ENCODE assay signal across 8 mouse cellular contexts in genomic region chr19:12574012-12574407, GRCm38 (mm10). TPM values are rescaled to one million over a fixed set of nuclear protein-coding genes. Genes with fewer than 3 reads are reported as not detected.
DNase-seq lines count a peak whose midpoint lies in the region; ATAC-seq and TF ChIP-seq lines count a peak whose summit lies in the region.
"Had no signal": no experiment of that assay in that cellular context is flagged by ENCODE, and none has a peak within 500 bp of the region (broad histone marks: within the 10 kb centered on the region; RNA-seq: fewer than 3 reads in every experiment).

No protein-coding gene starts in this region.

- H3K27ac ChIP-seq in ES-E14 (ENCODE audit: insufficient read depth, low read depth, low read length, poor library complexity, severe bottlenecking) = no peak overlapping the region
- no peak overlapping the region for H3K27ac ChIP-seq in forebrain, embryonic 14.5 days (ENCODE audit: low read depth, low read length)
- H3K27ac ChIP-seq in intestine, embryonic 14.5 days (ENCODE audit: low read depth) = peak overlapping the region; percentile 27; the same call in 1 of the 2 replicates

- H3K9me3 ChIP-seq in ES-E14 (ENCODE audit: control insufficient read depth, insufficient read depth, low read depth, low read length) = no peaks in the 10 kb centered on the region
- no peaks in the 10 kb centered on the region for H3K9me3 ChIP-seq in forebrain, embryonic 14.5 days (replicated peaks; ENCODE audit: control insufficient read depth, low read length)
- no peaks in the 10 kb centered on the region for H3K9me3 ChIP-seq in intestine, embryonic 14.5 days (ENCODE audit: control insufficient read depth, low read length)

- in situ Hi-C loops in ES-E14 (cut with MboI; ENCODE audit: low sequenced_read_pairs in 2 of 2, unreplicated experiment in 2 of 2) = no loop called here

- no peaks in the 10 kb centered on the region for H3K36me3 ChIP-seq in ES-E14 (ENCODE audit: control insufficient read depth, insufficient read depth, low read length, poor library complexity, severe bottlenecking)
- H3K36me3 ChIP-seq in forebrain, embryonic 14.5 days (ENCODE audit: control insufficient read depth, insufficient read depth, low read length) = no peaks in the 10 kb centered on the region
- peaks cover 17% of the 10 kb centered on the region for H3K36me3 ChIP-seq in intestine, embryonic 14.5 days (ENCODE audit: control insufficient read depth, insufficient read depth, low read length)

- ATAC-seq in forebrain, embryonic 14.5 days = no peak
- no peak for ATAC-seq in intestine, embryonic 14.5 days (replicated peaks; ENCODE audit: low FRiP score, low TSS enrichment, low read depth)

- 26% methylated on average over 5 of the region's 5 CpGs for WGBS in forebrain, embryonic 14.5 days
- WGBS in intestine, embryonic 14.5 days = 14% methylated on average over 5 of the region's 5 CpGs

- peaks cover 0 to 5% of the 10 kb centered on the region in 2 experiments; a peak in 1 of 4 replicates for H3K4me1 ChIP-seq in ES-E14 (ENCODE audit: control insufficient read depth in 2 of 2, insufficient read depth in 2 of 2, low read length in 2 of 2, poor library complexity in 1 of 2)
- H3K4me1 ChIP-seq in forebrain, embryonic 14.5 days (ENCODE audit: control insufficient read depth, insufficient read depth, low read length) = 0 out of 2 replicates have a peak, but pooled peaks cover 4% of the 10 kb centered on the region
- peaks cover 11% of the 10 kb centered on the region; the same call in 1 of the 2 replicates for H3K4me1 ChIP-seq in intestine, embryonic 14.5 days (replicated peaks; ENCODE audit: control insufficient read depth, insufficient read depth, low read length)

- peak overlapping the region; percentile 54 for H3K4me2 ChIP-seq in forebrain, embryonic 14.5 days (ENCODE audit: low read length)
- peak overlapping the region; percentile 66 for H3K4me2 ChIP-seq in intestine, embryonic 14.5 days (ENCODE audit: low read length)

- peak overlapping the region; percentile 43 to 65 for H3K4me3 ChIP-seq in ES-E14 (ENCODE audit: insufficient read depth in 1 of 2, low read depth in 1 of 2, low read length in 2 of 2, poor library complexity in 1 of 2, severe bottlenecking in 1 of 2)
- peak overlapping the region; percentile 28 for H3K4me3 ChIP-seq in forebrain, embryonic 14.5 days (ENCODE audit: low read depth, low read length)
- H3K4me3 ChIP-seq in intestine, embryonic 14.5 days (ENCODE audit: low read depth, low read length) = peak overlapping the region; percentile 48

- no peaks in the 10 kb centered on the region for H3K27me3 ChIP-seq in forebrain, embryonic 14.5 days (replicated peaks; ENCODE audit: control insufficient read depth, insufficient read depth, low read length)
- no peaks in the 10 kb centered on the region for H3K27me3 ChIP-seq in intestine, embryonic 14.5 days (replicated peaks; ENCODE audit: control insufficient read depth, insufficient read depth, low read length)

- DNase-seq in A20 (ENCODE audit: low read depth, low spot score) (peak; percentile 83), ES-E14 (ENCODE audit: low read depth, low spot score) (no peak)
- DNase-seq in forebrain, embryonic 14.5 days (ENCODE audit: low spot score) = no peak
- peak; percentile 62 for DNase-seq in intestine, embryonic 14.5 days (ENCODE audit: low spot score)
- peak; percentile 30 for DNase-seq in lung, postnatal 14 days
- peak; percentile 54 to 62 for DNase-seq in spleen, postnatal 10 days (ENCODE audit: low spot score in 2 of 2)
- no peak for DNase-seq in layer of hippocampus, postnatal 14 days (ENCODE audit: low spot score in 2 of 2)

- peak overlapping the region; percentile 36; the same call in 1 of the 2 replicates for H3K9ac ChIP-seq in ES-E14 (ENCODE audit: insufficient read depth, low read depth, low read length, poor library complexity, severe bottlenecking)
- H3K9ac ChIP-seq in forebrain, embryonic 14.5 days (ENCODE audit: low read length) = peak overlapping the region; percentile 35
- H3K9ac ChIP-seq in intestine, embryonic 14.5 days (ENCODE audit: low read length) = peak overlapping the region; percentile 46

TF ChIP-seq in ES-E14, 5 proteins besides CTCF, POLR2A, EP300 and RAD21:
- TF ChIP-seq HCFC1 (IDR thresholded peaks at IDR 0.05; ENCODE audit: borderline replicate concordance, insufficient read depth, low read length) (no peak), ZC3H11A (IDR thresholded peaks at IDR 0.05; ENCODE audit: borderline replicate concordance, low read depth, low read length) (no peak), ZNF384 (IDR thresholded peaks at IDR 0.05; ENCODE audit: low read depth, low read length) (no peak)

RNA-seq across cellular contexts. Expression of gene Gm4952, which starts 25.8 kb away (rescaled TPM):
- total RNA-seq in ES-E14 (2012; rRNA removed) = not detected in 2 replicates
- not detected in 2 replicates for polyA plus RNA-seq in forebrain, embryonic 14.5 days (2014; fragmentation: Nextera tagmentation; extraction: Ambion mirVana)
- polyA plus RNA-seq in intestine, embryonic 14.5 days (2014; fragmentation: Nextera tagmentation; extraction: Ambion mirVana) = not detected in 2 replicates
- under 1 TPM; 0.14 to 0.33 TPM for total RNA-seq in layer of hippocampus, postnatal 14 days (2021)
- polyA plus RNA-seq: large intestine, adult 2 months had no signal

RNA-seq across cellular contexts. Expression of gene Fam111a, which starts 28.5 kb away (rescaled TPM):
- 7.5 and 15.0 TPM in 2 replicates for total RNA-seq in ES-E14 (2012; rRNA removed)
- 9.9 and 10.9 TPM in 2 replicates for polyA plus RNA-seq in forebrain, embryonic 14.5 days (2014; fragmentation: Nextera tagmentation; extraction: Ambion mirVana)
- 19.9 and 23.0 TPM in 2 replicates for polyA plus RNA-seq in intestine, embryonic 14.5 days (2014; fragmentation: Nextera tagmentation; extraction: Ambion mirVana)
- 1 to 10 TPM; 1.6 to 2.2 TPM for total RNA-seq in layer of hippocampus, postnatal 14 days (2021)

RNA-seq across cellular contexts. Expression of gene Glyat, which starts 59.1 kb away (rescaled TPM):
- total RNA-seq in ES-E14 (2012; rRNA removed) = 0.18 TPM in 1 of 2 replicates, not detected in the other
- not detected in 2 replicates for polyA plus RNA-seq in forebrain, embryonic 14.5 days (2014; fragmentation: Nextera tagmentation; extraction: Ambion mirVana)
- polyA plus RNA-seq in intestine, embryonic 14.5 days (2014; fragmentation: Nextera tagmentation; extraction: Ambion mirVana) = not detected in 2 replicates
- total RNA-seq in layer of hippocampus, postnatal 14 days (2021) = under 1 TPM; 0.21 to 0.24 TPM
- polyA plus RNA-seq: large intestine, adult 2 months had no signal

Comparison
In these comparisons a context has a peak if more than half of its experiments do, and no peak if none do; other contexts are left out.
1. DNase-seq: peak in A20 (single experiment), intestine, embryonic 14.5 days (single experiment), lung, postnatal 14 days (single experiment) and spleen, postnatal 10 days (2 of 2); none in ES-E14 (single experiment), forebrain, embryonic 14.5 days (single experiment) and layer of hippocampus, postnatal 14 days (0 of 2).
2. Peak in every context shown above with its lines, with median percentiles within 50 percentile points of each other: H3K4me3 ChIP-seq and H3K9ac ChIP-seq.